Mouse (Mus musculus) R1 (cell line): Measurements from ENCODE around the gene Aldh18a1.

ENCODE experiments used
- DNase-seq: peaks from one replicate; pipeline ENCODE4 v3.0.0-alpha.2; 2018; ENCODE audit warnings: low read depth, low spot score

Aldh18a1 gene

GRCm38 (mm10) chr19:40530323-40530722, 57.9 kb downstream of the Aldh18a1 start:
- no peak for DNase-seq

GRCm38 (mm10) chr19:40528254-40528653, 60.0 kb downstream of the Aldh18a1 start:
- no peak for DNase-seq

GRCm38 (mm10) chr19:40526367-40527014, 61.8 kb downstream of the Aldh18a1 start:
- DNase-seq, result no peak

GRCm38 (mm10) chr19:40523431-40524005, 64.7 kb downstream of the Aldh18a1 start:
- DNase-seq, result no peak

- DNase-seq, result no peak
Observed at GRCm38 (mm10) chr19:40520403-40520802, 67.9 kb downstream of the Aldh18a1 start.

- DNase-seq, result no peak
Observed at GRCm38 (mm10) chr19:40518706-40519105, 69.6 kb downstream of the Aldh18a1 start.

- no peak for DNase-seq
Observed at GRCm38 (mm10) chr19:40515596-40515995, 72.7 kb downstream of the Aldh18a1 start.

- DNase-seq, result no peak
Observed at GRCm38 (mm10) chr19:40514376-40514775, 73.9 kb downstream of the Aldh18a1 start.

- DNase-seq, result peak; percentile 95
Observed at GRCm38 (mm10) chr19:40513632-40514078, 74.6 kb downstream of the Aldh18a1 start, which contains the start of gene Sorbs1. Gene Sorbs1, minus strand, starts transcription at chr19:40513779.

- peak; percentile 45 for DNase-seq
Observed at GRCm38 (mm10) chr19:40512500-40513421, 75.5 kb downstream of the Aldh18a1 start.

- DNase-seq, result peak; percentile 33
Observed at GRCm38 (mm10) chr19:40511679-40512309, 76.5 kb downstream of the Aldh18a1 start.

- DNase-seq, result no peak
Observed at GRCm38 (mm10) chr19:40511100-40511439, 77.2 kb downstream of the Aldh18a1 start.

GRCm38 (mm10) chr19:40510387-40511099, 77.7 kb downstream of the Aldh18a1 start:
- no peak for DNase-seq

- no peak for DNase-seq
Observed at GRCm38 (mm10) chr19:40509274-40509673, 79.0 kb downstream of the Aldh18a1 start.

- peak; percentile 26 for DNase-seq
Observed at GRCm38 (mm10) chr19:40508851-40509250, 79.4 kb downstream of the Aldh18a1 start.

- DNase-seq, result no peak
Observed at GRCm38 (mm10) chr19:40506965-40507364, 81.3 kb downstream of the Aldh18a1 start.

- no peak for DNase-seq
Observed at GRCm38 (mm10) chr19:40504336-40504735, 83.9 kb downstream of the Aldh18a1 start.
